Comparison of ENCODE assay signal across 21 mouse cellular contexts in the genomic region with DNA sequence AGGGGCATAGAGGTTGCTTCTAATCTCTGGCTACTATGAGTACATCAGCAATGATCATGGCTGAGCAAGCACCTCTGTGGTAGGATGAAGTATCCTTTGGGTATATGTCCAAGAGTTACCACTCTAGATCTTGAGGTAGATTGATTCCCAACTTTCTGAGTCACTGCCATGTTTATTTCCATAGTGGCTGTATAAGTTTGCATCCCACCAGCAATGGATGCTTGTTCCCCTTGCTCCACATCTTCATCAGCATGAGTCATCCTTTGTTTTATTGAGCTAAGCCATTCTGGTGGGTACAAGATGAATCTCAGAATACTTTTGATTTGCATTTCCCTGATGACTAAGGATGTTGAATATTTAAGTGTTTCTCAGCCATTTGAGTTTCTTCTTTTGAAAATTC.
DNase-seq lines count a peak whose midpoint lies in the region; TF ChIP-seq lines count a peak whose summit lies in the region.
"Had no signal": no experiment of that assay in that cellular context is flagged by ENCODE, and none has a peak within 500 bp of the region (broad histone marks: within the 10 kb centered on the region; RNA-seq: fewer than 3 reads in every experiment).

No protein-coding gene starts in this region.

- H3ac ChIP-seq in C2C12 (ENCODE audit: control insufficient read depth, insufficient read length, low read depth): no peak overlapping the region

- peak; percentile 23 for DNase-seq in 3T3-L1 (ENCODE audit: low read depth, low spot score)
- peak; percentile 14 for DNase-seq in brain, adult 2 months (ENCODE audit: low read depth, low spot score)
- no peak for DNase-seq in cerebellum, adult 8-10 months
- DNase-seq in right cerebral cortex, postnatal 4 days: no peak
- no peak for DNase-seq in cerebellum, postnatal 4 days (ENCODE audit: low spot score in 2 of 2)
- DNase-seq: adrenal gland, adult 2 months; adrenal gland, adult 8-10 months; adrenal gland, postnatal 10 days; adrenal gland, postnatal 14 days; adrenal gland, postnatal 25 days; adrenal gland, postnatal 36 days; B cell, adult 2 months; cerebellum, adult 11 months; cerebellum, adult 11-12 months; cerebellum, adult 18-20 months; cerebellum, adult 2 months; cerebellum, adult 9-10 months; cerebellum, adult 9-11 months had no signal

- TF ChIP-seq CTCF in C2C12 (IDR thresholded peaks at IDR 0.05; ENCODE audit: control insufficient read depth, insufficient read depth, insufficient read length): no peak

- no peaks in the 10 kb centered on the region for H3K79me2 ChIP-seq in C2C12 (ENCODE audit: control insufficient read depth, insufficient read depth)

- H3K79me3 ChIP-seq in C2C12 (ENCODE audit: low read depth): no peaks in the 10 kb centered on the region

- H3K27me3 ChIP-seq in C2C12 (ENCODE audit: control insufficient read depth, insufficient read depth, insufficient read length): no peaks in the 10 kb centered on the region
- H3K27me3 ChIP-seq: CH12.LX had no signal

- H3K36me3 ChIP-seq in C2C12 (ENCODE audit: control insufficient read depth, insufficient read depth): no peaks in the 10 kb centered on the region
- H3K36me3 ChIP-seq: G1E had no signal

- H3K4me3 ChIP-seq in C2C12 (ENCODE audit: insufficient read depth, poor library complexity, severe bottlenecking): no peak overlapping the region

TF ChIP-seq in C2C12, 6 proteins besides CTCF, POLR2A, EP300 and RAD21:
- peak; percentile 69 for TF ChIP-seq FOSL1 (IDR thresholded peaks at IDR 0.05; ENCODE audit: insufficient read depth, low read length, poor library complexity, severe bottlenecking)
- no peak for TF ChIP-seq MYOG (IDR thresholded peaks at IDR 0.05; ENCODE audit: control insufficient read depth, extremely low read depth, insufficient read length)
- peak; percentile 56 for TF ChIP-seq MYOD1 (IDR thresholded peaks at IDR 0.05; ENCODE audit: control insufficient read depth, insufficient read length, low read depth)
- no peak for TF ChIP-seq MAX (IDR thresholded peaks at IDR 0.05)

Comparison
In these comparisons a context has a peak if more than half of its experiments do, and no peak if none do; other contexts are left out.
1. DNase-seq: peak in 3T3-L1 (single experiment) and brain, adult 2 months (single experiment); none in cerebellum, adult 8-10 months (single experiment), right cerebral cortex, postnatal 4 days (single experiment) and cerebellum, postnatal 4 days (0 of 2).